Mouse (Mus musculus): ENCODE results near the gene Olfr1066.
"Not testable (repeated sequence)": the region's sequence is repeated elsewhere in the genome, so short reads cannot be mapped to it uniquely, and the experiment has no call there.

The Olfr1066 gene

DNA sequence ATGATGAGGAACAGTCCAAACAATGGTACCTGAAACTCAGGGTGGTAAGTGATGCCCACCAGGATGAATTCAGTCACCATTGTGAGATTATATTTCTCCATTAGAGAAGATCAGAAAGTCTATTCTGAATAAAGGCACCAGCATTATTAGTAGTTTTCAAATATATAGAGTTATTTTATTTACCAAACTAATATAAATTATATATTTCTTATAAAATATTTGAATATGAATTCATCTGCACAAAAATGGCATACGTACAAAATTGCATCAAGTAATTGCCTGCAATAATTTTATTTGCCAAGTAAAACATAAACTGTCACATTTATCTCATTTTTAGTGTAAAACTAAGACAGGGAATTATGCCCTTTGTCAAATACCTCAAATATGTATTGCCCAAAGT lies at the start of gene Olfr1066:
Gene Olfr1066 (minus strand): TSS at position 101 of the 400 bp plus-strand sequence.
- DNase-seq, result no peak

DNA sequence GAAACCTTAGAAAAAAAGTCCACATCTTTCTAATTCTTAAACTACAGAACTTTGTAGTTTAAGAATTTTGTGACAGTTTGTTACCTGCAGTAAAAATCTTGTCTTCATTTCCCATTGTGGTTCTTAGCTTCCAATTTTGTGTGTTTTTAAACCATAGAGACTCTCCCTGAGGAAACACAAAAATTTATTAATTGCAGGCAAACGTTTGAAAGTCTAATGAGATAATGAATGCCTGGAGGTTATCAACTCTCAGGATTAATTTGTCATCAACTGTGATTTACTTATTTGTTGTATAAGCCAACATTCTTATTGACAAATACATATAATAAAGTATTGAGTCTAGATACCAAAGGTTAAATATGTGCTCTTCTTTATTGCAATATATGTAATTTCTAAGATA lies 31.2 kb upstream of the Olfr1066 start, which contains the start of gene Olfr228:
Gene Olfr228 (minus strand): TSS at position 101 of the 400 bp plus-strand sequence.
- no peak for DNase-seq

DNA sequence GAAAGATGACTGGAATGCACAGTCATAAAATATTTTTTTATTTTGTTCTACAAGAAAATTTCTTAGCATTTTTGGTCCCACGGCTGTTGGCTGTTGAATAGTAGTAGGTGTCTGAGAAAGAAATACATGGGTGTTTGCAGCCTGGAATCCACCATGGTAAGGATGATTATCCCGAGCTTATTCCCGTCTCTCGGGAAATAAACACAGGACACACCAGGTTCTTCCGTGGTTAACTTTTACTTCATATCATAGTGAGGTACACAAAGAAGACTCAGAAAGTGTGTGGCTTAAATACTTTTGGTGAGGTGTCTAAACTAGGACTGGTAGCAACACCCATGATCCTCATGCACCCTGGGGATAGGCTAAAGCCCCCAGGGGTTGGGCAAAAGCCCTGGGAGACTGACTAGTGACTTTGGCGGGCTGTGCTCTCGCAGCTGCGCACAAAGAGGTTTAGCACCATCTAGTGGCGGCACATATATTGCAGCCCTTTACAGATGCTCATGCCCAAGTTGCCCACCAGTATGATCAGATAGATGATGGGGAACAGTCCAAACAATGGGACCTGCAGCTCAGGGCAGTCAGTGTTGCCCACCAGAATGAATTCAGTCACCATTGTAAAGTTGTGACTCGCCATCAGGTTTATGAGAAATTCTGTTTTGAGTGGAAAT lies 8.5 kb upstream of the Olfr1066 start:
- peak; percentile 57 for DNase-seq

DNA sequence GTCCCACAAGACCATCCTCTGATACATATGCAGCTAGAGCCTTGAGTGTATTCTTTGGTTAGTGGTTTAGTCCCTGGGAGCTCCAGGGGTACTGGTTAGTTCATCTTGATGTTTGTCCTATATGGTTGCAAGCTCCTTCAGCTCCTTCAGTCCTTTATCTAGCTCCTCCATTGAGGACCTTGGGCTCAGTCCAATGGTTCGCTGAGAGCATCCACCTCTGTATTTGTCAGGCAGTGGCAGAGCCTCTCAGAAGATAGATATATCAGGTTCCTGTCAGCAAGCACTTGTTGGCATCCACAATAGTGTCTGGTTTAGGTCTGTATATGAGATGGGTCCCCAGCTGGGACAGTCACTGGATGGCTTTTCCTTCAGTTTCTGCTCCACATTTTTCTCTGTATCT lies 4.4 kb upstream of the Olfr1066 start:
- DNase-seq, result no peak

DNA sequence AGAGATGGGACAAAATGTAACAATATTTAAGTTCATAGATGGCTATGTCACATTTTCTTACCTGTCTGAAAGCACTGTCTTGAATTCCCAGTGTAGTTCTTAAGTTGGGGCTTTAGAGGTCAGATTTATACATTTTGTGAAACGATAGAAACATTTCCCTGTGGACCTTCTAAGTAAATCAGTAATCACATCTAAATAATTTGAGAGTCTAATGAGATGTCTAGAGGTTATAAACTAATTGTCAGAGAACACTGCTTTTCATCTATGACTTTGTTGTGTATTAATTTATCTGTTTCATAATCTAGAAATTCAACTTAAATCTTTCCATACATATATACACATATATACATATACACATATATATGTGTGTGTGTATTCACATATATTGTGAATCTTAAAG lies 5.6 kb downstream of the Olfr1066 start, which contains the start of gene Olfr1065:
Gene Olfr1065 (minus strand): TSS at position 101 of the 400 bp plus-strand sequence.
- not testable (repeated sequence) for DNase-seq

DNA sequence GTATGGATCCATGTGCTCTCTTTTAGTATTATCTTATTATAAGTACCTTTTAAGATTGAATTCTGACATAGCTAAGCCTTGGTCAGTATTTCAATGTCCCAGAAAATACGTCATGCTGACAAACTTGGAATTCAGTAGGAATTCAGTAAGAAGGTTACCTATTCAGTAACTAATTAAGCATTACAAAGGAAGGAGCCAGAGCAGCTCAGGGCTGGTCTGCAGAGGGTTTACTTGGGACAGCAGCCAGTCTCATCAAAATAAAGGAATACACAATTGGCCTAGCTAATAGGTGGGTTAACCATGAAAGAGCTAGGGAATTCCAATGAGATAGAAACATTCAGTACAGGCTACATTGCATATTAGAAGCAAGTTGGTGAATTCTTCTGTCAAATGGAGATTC lies 14.0 kb downstream of the Olfr1066 start:
- DNase-seq, result not testable (repeated sequence)

DNA sequence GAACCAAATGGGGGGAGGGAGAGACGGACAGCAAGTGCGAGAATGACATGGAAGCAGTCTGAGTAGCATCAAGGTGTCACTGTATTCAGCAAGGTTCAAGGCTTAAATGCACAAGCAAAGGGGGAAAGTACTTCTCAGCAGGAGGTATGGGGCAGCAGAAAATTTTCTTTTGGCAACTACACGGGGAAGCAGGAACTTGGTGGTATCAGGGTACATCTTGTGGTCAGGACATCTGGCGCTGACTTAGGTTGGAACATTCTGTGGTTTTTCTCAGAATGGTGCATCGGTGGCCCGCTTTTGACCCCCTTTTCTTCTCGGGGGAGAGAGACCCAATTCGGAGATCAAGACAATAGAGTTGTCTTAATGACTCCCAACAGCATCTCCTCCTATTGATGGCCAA lies 27.6 kb downstream of the Olfr1066 start:
- DNase-seq, result not testable (repeated sequence)

DNA sequence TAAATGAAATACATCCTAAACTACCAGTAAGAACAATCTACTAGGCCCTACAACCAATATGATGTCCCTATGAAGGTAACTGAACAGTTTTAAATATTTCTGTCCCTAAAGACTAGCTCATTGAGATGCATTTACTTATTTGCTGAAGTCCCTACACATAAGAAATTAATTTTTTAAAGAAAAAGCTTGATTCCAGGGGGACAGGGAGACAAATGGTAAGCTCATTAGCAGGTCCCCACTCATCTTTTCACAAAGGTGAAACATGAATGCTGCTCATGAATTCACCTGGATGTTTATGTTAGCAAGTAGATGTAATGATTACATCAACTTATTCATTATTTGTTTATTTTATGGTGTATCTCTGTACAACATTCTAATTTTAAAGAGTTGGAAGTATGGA lies 29.4 kb downstream of the Olfr1066 start, which contains the start of gene Olfr1062:
Gene Olfr1062 (minus strand): TSS at position 101 of the 400 bp plus-strand sequence.
- not testable (repeated sequence) for DNase-seq

DNA sequence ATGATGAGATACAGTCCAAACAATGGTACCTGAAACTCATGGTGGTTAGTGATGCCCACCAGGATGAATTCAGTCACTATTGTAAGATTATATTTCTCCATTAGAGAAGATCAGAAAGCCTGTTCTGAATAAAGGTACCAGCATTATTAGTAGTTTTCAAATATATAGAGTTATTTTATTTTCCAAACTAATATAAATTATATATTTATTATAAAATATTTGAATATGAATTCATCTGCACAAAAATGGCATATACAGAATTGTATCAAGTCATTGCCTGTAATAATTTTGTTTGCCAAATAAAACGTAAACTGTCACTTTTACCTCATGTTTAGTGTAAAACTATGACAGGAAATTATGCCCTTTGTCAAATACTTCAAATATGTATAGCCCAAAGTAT lies 42.1 kb downstream of the Olfr1066 start, which contains the start of gene Olfr1061:
Gene Olfr1061 (minus strand): TSS at position 101 of the 400 bp plus-strand sequence.
- no peak for DNase-seq
